Mouse (Mus musculus): ENCODE results near the gene Ky. TPM values are rescaled to one million over a fixed set of nuclear protein-coding genes. Genes with fewer than 3 reads are reported as not detected.

Ky gene
- polyA plus RNA-seq, 1 experiment: 1.4 TPM

- Histone ChIP-seq H3K9me3 (replicated peaks; ENCODE audit: control insufficient read depth, insufficient read depth, low read length, poor library complexity, severe bottlenecking) (no peaks in the 10 kb centered on the region), H3K9ac (ENCODE audit: low read depth, poor library complexity, severe bottlenecking) (no peak overlapping the region), H3K4me1 (ENCODE audit: control insufficient read depth, insufficient read depth, low read length) (no peaks in the 10 kb centered on the region), H3K27me3 (ENCODE audit: control insufficient read depth, insufficient read depth, low read length, poor library complexity, severe bottlenecking) (no peaks in the 10 kb centered on the region), H3K4me3 (ENCODE audit: low read depth, low read length) (no peak overlapping the region), H3K36me3 (ENCODE audit: control insufficient read depth, insufficient read depth, low read length, poor library complexity, severe bottlenecking) (no peaks in the 10 kb centered on the region), H3K27ac (ENCODE audit: insufficient read depth, low read length) (no peak overlapping the region)
- TF ChIP-seq CTCF (IDR thresholded peaks at IDR 0.05; ENCODE audit: low read depth, low read length): no peak
- TF ChIP-seq EP300 (IDR thresholded peaks at IDR 0.05; ENCODE audit: insufficient read depth, low read depth, low read length): no peak
- no peak for TF ChIP-seq POLR2A (IDR thresholded peaks at IDR 0.05; ENCODE audit: insufficient read depth, low read length)
Observed at GRCm38 (mm10) chr9:102543761-102544115, 38.2 kb downstream of the Ky start.

- Histone ChIP-seq H3K9ac (ENCODE audit: low read depth, poor library complexity, severe bottlenecking) (no peak overlapping the region), H3K36me3 (ENCODE audit: control insufficient read depth, insufficient read depth, low read length, poor library complexity, severe bottlenecking) (no peaks in the 10 kb centered on the region), H3K4me1 (ENCODE audit: control insufficient read depth, insufficient read depth, low read length) (no peaks in the 10 kb centered on the region), H3K27me3 (ENCODE audit: control insufficient read depth, insufficient read depth, low read length, poor library complexity, severe bottlenecking) (no peaks in the 10 kb centered on the region), H3K4me3 (ENCODE audit: low read depth, low read length) (no peak overlapping the region), H3K9me3 (replicated peaks; ENCODE audit: control insufficient read depth, insufficient read depth, low read length, poor library complexity, severe bottlenecking) (no peaks in the 10 kb centered on the region), H3K27ac (ENCODE audit: insufficient read depth, low read length) (no peak overlapping the region)
- TF ChIP-seq CTCF (IDR thresholded peaks at IDR 0.05; ENCODE audit: low read depth, low read length) (no peak), EP300 (IDR thresholded peaks at IDR 0.05; ENCODE audit: insufficient read depth, low read depth, low read length) (no peak), POLR2A (IDR thresholded peaks at IDR 0.05; ENCODE audit: insufficient read depth, low read length) (no peak)
Observed at GRCm38 (mm10) chr9:102544116-102544772, 38.7 kb downstream of the Ky start.

GRCm38 (mm10) chr9:102544773-102545366 lies 39.3 kb downstream of the Ky start:
- TF ChIP-seq CTCF (IDR thresholded peaks at IDR 0.05; ENCODE audit: low read depth, low read length): peak; percentile 77
- no peak for TF ChIP-seq POLR2A (IDR thresholded peaks at IDR 0.05; ENCODE audit: insufficient read depth, low read length)
- Histone ChIP-seq H3K27ac (ENCODE audit: insufficient read depth, low read length) (no peak overlapping the region), H3K27me3 (ENCODE audit: control insufficient read depth, insufficient read depth, low read length, poor library complexity, severe bottlenecking) (no peaks in the 10 kb centered on the region), H3K9ac (ENCODE audit: low read depth, poor library complexity, severe bottlenecking) (no peak overlapping the region), H3K4me1 (ENCODE audit: control insufficient read depth, insufficient read depth, low read length) (no peaks in the 10 kb centered on the region), H3K9me3 (replicated peaks; ENCODE audit: control insufficient read depth, insufficient read depth, low read length, poor library complexity, severe bottlenecking) (no peaks in the 10 kb centered on the region), H3K36me3 (ENCODE audit: control insufficient read depth, insufficient read depth, low read length, poor library complexity, severe bottlenecking) (no peaks in the 10 kb centered on the region), H3K4me3 (ENCODE audit: low read depth, low read length) (peak overlapping the region; percentile 37)

- Histone ChIP-seq H3K27ac (ENCODE audit: insufficient read depth, low read length) (no peak overlapping the region), H3K9ac (ENCODE audit: low read depth, poor library complexity, severe bottlenecking) (no peak overlapping the region), H3K27me3 (ENCODE audit: control insufficient read depth, insufficient read depth, low read length, poor library complexity, severe bottlenecking) (no peaks in the 10 kb centered on the region), H3K36me3 (ENCODE audit: control insufficient read depth, insufficient read depth, low read length, poor library complexity, severe bottlenecking) (no peaks in the 10 kb centered on the region), H3K4me3 (ENCODE audit: low read depth, low read length) (no peak overlapping the region), H3K4me1 (ENCODE audit: control insufficient read depth, insufficient read depth, low read length) (no peaks in the 10 kb centered on the region), H3K9me3 (replicated peaks; ENCODE audit: control insufficient read depth, insufficient read depth, low read length, poor library complexity, severe bottlenecking) (no peaks in the 10 kb centered on the region)
- no peak for TF ChIP-seq CTCF (IDR thresholded peaks at IDR 0.05; ENCODE audit: low read depth, low read length)
- TF ChIP-seq POLR2A (IDR thresholded peaks at IDR 0.05; ENCODE audit: insufficient read depth, low read length): no peak
- TF ChIP-seq EP300 (IDR thresholded peaks at IDR 0.05; ENCODE audit: insufficient read depth, low read depth, low read length): no peak
Observed at GRCm38 (mm10) chr9:102545406-102546255, 40.1 kb downstream of the Ky start.

- H3K27ac ChIP-seq (ENCODE audit: insufficient read depth, low read length): no peak overlapping the region
- H3K4me3 ChIP-seq (ENCODE audit: low read depth, low read length): no peak overlapping the region
- no peaks in the 10 kb centered on the region for H3K36me3 ChIP-seq (ENCODE audit: control insufficient read depth, insufficient read depth, low read length, poor library complexity, severe bottlenecking)
- no peak for TF ChIP-seq EP300 (IDR thresholded peaks at IDR 0.05; ENCODE audit: insufficient read depth, low read depth, low read length)
- TF ChIP-seq POLR2A (IDR thresholded peaks at IDR 0.05; ENCODE audit: insufficient read depth, low read length): no peak
- no peak for TF ChIP-seq CTCF (IDR thresholded peaks at IDR 0.05; ENCODE audit: low read depth, low read length)
- H3K4me1 ChIP-seq (ENCODE audit: control insufficient read depth, insufficient read depth, low read length): no peaks in the 10 kb centered on the region
- H3K9ac ChIP-seq (ENCODE audit: low read depth, poor library complexity, severe bottlenecking): no peak overlapping the region
- H3K9me3 ChIP-seq (replicated peaks; ENCODE audit: control insufficient read depth, insufficient read depth, low read length, poor library complexity, severe bottlenecking): no peaks in the 10 kb centered on the region
- H3K27me3 ChIP-seq (ENCODE audit: control insufficient read depth, insufficient read depth, low read length, poor library complexity, severe bottlenecking): no peaks in the 10 kb centered on the region
Observed at GRCm38 (mm10) chr9:102546256-102547027, 40.9 kb downstream of the Ky start.

All from ES-Bruce4 (cell line).